Mouse (Mus musculus) stomach, embryonic 14.5 days (tissue): ENCODE measurements at regions not wholly inside any gene's neighbourhood (a gene's known extent, or its start where the extent isn't known, plus 50 kb on each side); places are given as distances from the start of the nearest gene placed in this dataset.
"Not testable (repeated sequence)": the region's sequence is repeated elsewhere in the genome, so short reads cannot be mapped to it uniquely, and the experiment has no call there.

ENCODE experiments used
- ATAC-seq: fragments of 200-750 bp; cut with Nextera tagmentation; 2 replicates; pipeline ENCODE4 v1.8.0; 2017; ENCODE audit warnings: low read depth, moderate TSS enrichment; ENCODE audit not compliant: insufficient number of reproducible peaks, insufficient read depth, low FRiP score
- H3K27ac ChIP-seq: fragments of 300-500 bp; sonication (generic); 2 replicates; pipeline ENCODE4 v1.5.1; 2014; ENCODE audit warnings: mild to moderate bottlenecking, low read length, moderate library complexity, mixed read lengths
- H3K27me3 ChIP-seq: fragments of 300-500 bp; sonication (generic); 2 replicates; pipeline ENCODE4 v1.6.1; 2014; ENCODE audit warnings: low read length, control low read depth, mixed read lengths; ENCODE audit not compliant: control insufficient read depth, insufficient read depth
- H3K36me3 ChIP-seq: fragments of 300-500 bp; sonication (generic); 2 replicates; pipeline ENCODE4 v1.6.1; 2014; ENCODE audit warnings: mild to moderate bottlenecking, control low read depth, low read length, moderate library complexity, mixed read lengths; ENCODE audit not compliant: control insufficient read depth, insufficient read depth
- H3K4me1 ChIP-seq: fragments of 300-500 bp; sonication (generic); 2 replicates; pipeline ENCODE4 v1.6.1; 2014; ENCODE audit warnings: low read length, control low read depth, mixed read lengths; ENCODE audit not compliant: control insufficient read depth, insufficient read depth
- H3K4me2 ChIP-seq: fragments of 300-500 bp; sonication (generic); replicated peaks from 2 replicates; pipeline ENCODE4 v1.6.1; 2014; ENCODE audit warnings: low read depth, low read length, control low read depth
- H3K4me3 ChIP-seq: fragments of 300-500 bp; sonication (generic); 2 replicates; pipeline ENCODE4 v1.5.1; 2014; ENCODE audit warnings: low read depth, low read length, control low read depth
- H3K9ac ChIP-seq: fragments of 300-500 bp; sonication (generic); replicated peaks from 2 replicates; pipeline ENCODE4 v1.6.1; 2014; ENCODE audit warnings: low read depth, mild to moderate bottlenecking, control low read depth, low read length, moderate library complexity, mixed read lengths
- H3K9me3 ChIP-seq: fragments of 300-500 bp; sonication (generic); 2 replicates; pipeline ENCODE4 v1.6.1; 2016; ENCODE audit warnings: low read depth, low read length, control low read depth; ENCODE audit not compliant: control insufficient read depth
- WGBS: fragments of 180-500 bp; shearing (Covaris S2); extraction: QIAGEN DNeasy Blood & Tissue Kit; methylation state at CpG from one replicate; pipeline ENCODE4 v1.1.7; 2014; 5-methylcytosine and 5-hydroxymethylcytosine counted together

DNA sequence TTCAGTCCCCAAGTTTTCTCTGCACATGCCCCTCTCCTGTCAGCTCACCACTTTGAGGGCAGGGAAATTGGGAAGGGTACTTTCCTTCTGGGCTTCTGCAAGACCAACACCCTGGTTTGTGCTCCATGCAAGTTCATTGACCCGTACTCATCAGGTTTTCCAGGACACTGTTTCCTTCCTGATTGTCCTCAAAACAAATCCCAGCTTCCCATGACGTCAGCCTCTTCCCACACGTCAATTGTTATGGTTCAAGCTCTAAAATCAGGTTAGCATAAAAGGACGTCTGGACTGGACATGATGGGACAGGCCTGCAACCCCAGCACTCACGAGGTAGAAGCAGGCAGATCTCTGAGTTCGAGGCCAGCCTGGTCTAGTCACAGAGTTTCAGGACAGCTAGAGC is 84.3 kb upstream of the Cep85l start:
- Histone ChIP-seq H3K9ac (no peak overlapping the region), H3K9me3 (no peaks in the 10 kb centered on the region), H3K27ac (no peak overlapping the region), H3K27me3 (no peaks in the 10 kb centered on the region), H3K4me3 (no peak overlapping the region), H3K36me3 (no peaks in the 10 kb centered on the region), H3K4me2 (no peak overlapping the region), H3K4me1 (peaks cover 14% of the 10 kb centered on the region; the same call in 1 of the 2 replicates)
- 74% methylated on average over 6 of the region's 6 CpGs for WGBS
- ATAC-seq: no peak

DNA sequence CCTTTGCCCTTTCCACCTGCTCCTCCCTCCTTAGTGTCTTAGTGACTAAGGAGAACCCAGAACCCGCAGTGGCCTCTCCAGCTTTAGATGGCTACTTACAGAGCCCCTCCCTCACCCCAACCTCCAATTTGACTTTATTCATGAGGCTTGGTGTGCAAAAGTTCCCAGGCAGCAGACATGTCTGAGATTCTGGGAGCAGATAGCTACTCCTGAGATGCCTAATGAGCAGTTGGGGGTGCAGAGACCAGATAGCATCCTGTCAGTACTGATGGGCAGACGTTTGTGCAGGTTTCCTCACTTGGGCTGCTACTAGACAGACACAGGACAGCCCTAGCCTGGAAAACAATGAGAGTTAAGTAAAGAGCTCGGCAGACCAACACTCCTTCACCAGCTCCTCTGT is 83.7 kb upstream of the Cep85l start:
- ATAC-seq: no peak
- no peaks in the 10 kb centered on the region for H3K36me3 ChIP-seq
- H3K27me3 ChIP-seq: no peaks in the 10 kb centered on the region
- H3K4me2 ChIP-seq: no peak overlapping the region
- peaks cover 14% of the 10 kb centered on the region; the same call in 1 of the 2 replicates for H3K4me1 ChIP-seq
- H3K27ac ChIP-seq: no peak overlapping the region
- no peak overlapping the region for H3K9ac ChIP-seq
- H3K4me3 ChIP-seq: no peak overlapping the region
- no peaks in the 10 kb centered on the region for H3K9me3 ChIP-seq
- 49% methylated on average over 3 of the region's 3 CpGs for WGBS

DNA sequence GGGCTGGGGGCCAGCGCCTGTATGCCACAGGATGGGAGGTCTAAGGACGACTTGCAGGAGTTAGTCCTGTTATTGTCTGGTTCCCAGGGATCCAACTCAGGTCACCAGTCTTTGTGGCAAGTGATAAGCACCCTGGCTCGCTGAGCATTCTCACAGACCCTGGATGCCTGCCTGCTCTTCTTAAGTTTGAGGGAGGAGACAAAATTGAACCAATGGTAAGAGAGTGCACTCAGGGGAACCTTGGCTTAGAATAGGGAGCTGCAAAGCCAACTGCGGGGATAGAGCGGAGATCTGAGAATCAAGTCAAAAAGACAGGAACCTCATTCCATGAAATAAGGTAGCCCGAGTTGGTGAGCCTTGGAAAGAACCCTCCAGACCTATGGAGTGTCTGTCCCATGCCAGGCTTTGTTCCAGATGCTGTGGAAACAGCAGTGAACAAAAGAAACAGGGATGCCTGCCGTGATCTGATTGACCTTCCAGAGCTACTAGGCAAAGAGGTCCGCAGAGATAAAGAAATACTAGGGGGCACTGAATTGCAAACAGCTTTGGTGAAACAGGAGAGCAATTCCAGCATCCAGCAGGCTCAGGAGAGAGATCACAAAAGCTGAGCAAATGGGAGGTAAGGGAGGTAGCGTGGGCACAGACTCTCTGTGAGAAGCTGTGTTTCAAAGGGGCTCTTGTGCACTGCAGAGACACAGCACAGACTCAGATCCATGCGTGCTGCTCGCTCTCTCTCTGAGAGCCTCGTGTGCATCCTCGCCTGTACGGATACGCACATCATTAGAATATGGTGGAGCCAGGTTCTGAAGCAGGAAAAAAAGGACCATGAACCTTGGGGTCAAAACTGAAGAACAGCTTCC is 82.9 kb upstream of the Cep85l start:
- Histone ChIP-seq H3K36me3 (no peaks in the 10 kb centered on the region), H3K27me3 (no peaks in the 10 kb centered on the region), H3K9me3 (no peaks in the 10 kb centered on the region), H3K9ac (no peak overlapping the region), H3K4me1 (peaks cover 14% of the 10 kb centered on the region; the same call in 1 of the 2 replicates), H3K4me2 (no peak overlapping the region), H3K4me3 (no peak overlapping the region), H3K27ac (no peak overlapping the region)
- no peak for ATAC-seq
- 57% methylated on average over 15 of the region's 15 CpGs for WGBS

DNA sequence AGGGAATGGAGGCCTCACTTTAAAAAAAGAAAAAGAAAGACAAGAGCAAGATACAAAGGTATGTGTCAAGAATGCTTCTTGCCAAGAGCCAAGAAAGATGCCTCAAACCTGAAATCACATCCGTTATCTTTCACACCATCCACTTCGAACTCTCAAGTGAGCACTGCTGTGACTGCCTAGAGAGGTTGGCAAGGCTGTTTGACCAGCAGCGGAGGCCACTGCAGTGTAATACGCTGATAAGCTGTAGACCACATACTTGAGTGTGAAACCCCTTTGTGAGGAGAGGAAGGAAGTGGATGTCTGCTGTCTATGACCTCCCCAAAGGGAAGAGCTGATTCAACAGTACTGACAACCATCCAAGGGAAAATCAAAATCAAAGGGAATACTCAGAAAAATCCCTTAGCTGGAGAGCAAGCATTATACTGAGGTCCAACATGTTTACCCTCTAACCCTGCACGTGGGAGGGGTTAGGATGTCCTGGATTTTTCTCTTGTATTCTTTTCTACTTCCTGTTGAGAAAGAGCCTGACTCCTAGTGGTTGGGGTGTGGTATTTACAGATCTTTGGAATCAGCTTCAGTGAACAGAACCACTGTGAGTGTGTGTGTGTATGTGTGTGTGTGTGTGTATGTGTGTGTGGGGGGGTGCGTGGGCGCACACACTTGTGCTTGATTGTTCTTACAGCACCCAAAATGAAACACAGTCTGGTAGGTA is 81.5 kb upstream of the Cep85l start:
- no peak overlapping the region for H3K4me3 ChIP-seq
- H3K9me3 ChIP-seq: no peaks in the 10 kb centered on the region
- no peak overlapping the region for H3K27ac ChIP-seq
- no peaks in the 10 kb centered on the region for H3K36me3 ChIP-seq
- H3K9ac ChIP-seq: no peak overlapping the region
- 84% methylated on average over 7 of the region's 7 CpGs for WGBS
- H3K27me3 ChIP-seq: no peaks in the 10 kb centered on the region
- H3K4me1 ChIP-seq: peaks cover 9% of the 10 kb centered on the region; the same call in 1 of the 2 replicates
- ATAC-seq: no peak
- no peak overlapping the region for H3K4me2 ChIP-seq

DNA sequence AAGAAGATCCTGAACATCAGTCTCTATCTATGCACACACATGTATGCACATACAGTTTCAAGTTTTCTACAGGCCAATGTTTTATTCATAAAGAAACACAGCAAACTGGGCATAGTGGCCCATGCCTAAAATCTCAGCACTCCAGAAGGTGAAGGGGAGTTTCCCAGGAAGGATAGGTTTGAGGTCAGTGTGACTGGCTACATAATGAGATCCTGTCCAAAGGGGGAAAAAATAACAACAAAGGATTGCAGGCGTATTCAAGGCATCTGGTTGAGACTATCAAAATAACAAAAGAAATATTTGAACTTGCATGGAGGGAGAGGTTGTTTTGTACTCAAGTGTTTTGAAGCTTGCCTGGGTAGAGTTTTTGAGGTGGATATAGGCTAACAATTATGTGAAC is 80.0 kb upstream of the Cep85l start:
- not testable (repeated sequence) for H3K4me3 ChIP-seq
- WGBS: 84% methylated on average over 1 of the region's 1 CpGs

DNA sequence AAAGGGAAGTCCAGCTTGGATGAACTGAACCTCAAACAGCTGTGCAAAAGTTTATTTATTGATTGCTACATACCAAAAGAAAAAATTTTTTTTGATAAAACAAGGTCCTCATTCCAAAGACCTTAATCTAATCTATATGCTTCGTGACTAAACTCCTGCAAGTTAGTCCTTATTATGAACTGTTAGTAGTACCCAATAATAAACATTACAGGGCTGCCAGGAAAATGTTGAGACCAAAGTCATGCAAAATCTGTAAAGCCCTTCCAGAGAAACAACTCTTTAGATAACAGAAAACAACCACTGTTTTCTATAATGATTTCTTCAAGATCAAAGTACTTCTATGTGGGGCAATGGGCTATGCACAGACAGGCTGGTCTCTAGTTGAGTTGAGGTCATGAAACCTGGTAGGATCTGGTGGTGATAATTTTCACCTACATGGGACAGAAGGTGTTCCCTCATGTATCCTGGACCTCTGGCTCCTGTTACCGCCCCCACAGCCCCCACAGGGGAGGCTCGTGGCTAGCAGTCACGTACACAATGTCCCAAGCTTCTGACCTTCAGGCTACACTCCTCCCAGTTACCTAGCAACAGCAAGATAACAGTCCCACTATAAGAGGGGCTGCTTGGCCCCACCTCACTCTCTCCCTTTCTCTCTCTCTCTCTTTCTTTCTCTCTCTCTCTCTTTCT is 76.4 kb upstream of the Cep85l start:
- Histone ChIP-seq H3K9ac (no peak overlapping the region), H3K9me3 (no peaks in the 10 kb centered on the region), H3K4me2 (no peak overlapping the region), H3K4me1 (no peaks in the 10 kb centered on the region), H3K4me3 (no peak overlapping the region), H3K27me3 (no peaks in the 10 kb centered on the region), H3K36me3 (no peaks in the 10 kb centered on the region), H3K27ac (no peak overlapping the region)
- ATAC-seq: no peak
- WGBS: 50% methylated on average over 4 of the region's 4 CpGs

More for the DNA sequence above, 80.0 kb upstream of the Cep85l start:
- not testable (repeated sequence) for H3K4me2 ChIP-seq, H3K9ac ChIP-seq, H3K27me3 ChIP-seq, H3K36me3 ChIP-seq, H3K27ac ChIP-seq, H3K9me3 ChIP-seq, H3K4me1 ChIP-seq, ATAC-seq

DNA sequence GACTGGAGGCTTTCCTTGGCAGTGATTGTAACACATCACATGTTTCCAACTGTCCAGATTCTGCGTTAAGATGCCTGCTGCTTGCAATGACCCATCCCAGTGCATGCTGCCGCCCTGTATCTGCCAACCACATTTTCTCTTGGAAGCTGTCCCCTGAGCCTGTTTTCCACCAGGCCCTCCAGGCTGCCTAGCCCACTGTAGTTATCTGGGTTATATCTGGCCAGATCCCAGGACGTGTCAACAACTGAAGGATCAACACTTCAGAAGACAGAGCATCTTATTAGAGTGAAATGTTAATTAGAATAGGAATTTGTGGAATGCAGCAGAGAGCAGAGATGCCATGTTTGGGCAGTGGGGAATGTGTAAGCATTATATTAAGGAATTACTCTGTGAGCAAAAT is 65.0 kb upstream of the Cep85l start:
- Histone ChIP-seq H3K9ac (no peak overlapping the region), H3K27ac (no peak overlapping the region), H3K9me3 (no peaks in the 10 kb centered on the region), H3K27me3 (no peaks in the 10 kb centered on the region), H3K4me3 (no peak overlapping the region), H3K36me3 (no peaks in the 10 kb centered on the region), H3K4me1 (no peaks in the 10 kb centered on the region), H3K4me2 (no peak overlapping the region)
- ATAC-seq: no peak
- 37% methylated on average over 3 of the region's 3 CpGs for WGBS

DNA sequence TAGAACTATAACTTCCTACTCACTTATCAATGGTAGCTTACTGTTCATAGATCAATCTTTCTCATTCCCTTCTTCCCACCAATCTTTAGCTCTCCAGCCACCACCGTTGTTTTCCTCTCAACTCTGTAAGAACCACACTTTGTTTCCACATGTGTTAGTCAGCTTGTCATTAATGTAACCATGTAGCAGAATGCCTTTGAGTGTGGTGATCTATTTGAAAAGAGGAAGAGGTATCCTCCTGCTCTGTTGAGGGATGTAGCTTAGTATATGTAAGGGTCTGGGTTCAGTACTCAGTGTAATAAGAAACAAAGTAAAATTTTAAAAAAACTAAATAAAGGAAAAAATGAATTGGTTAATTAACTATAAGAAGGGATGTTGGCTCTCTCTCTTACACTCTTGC is 63.7 kb upstream of the Cep85l start:
- no peaks in the 10 kb centered on the region for H3K36me3 ChIP-seq
- H3K4me1 ChIP-seq: no peaks in the 10 kb centered on the region
- 83% methylated on average over 1 of the region's 1 CpGs for WGBS
- no peak for ATAC-seq
- H3K4me3 ChIP-seq: no peak overlapping the region
- no peak overlapping the region for H3K9ac ChIP-seq
- no peak overlapping the region for H3K27ac ChIP-seq
- H3K9me3 ChIP-seq: no peaks in the 10 kb centered on the region
- no peak overlapping the region for H3K4me2 ChIP-seq
- no peaks in the 10 kb centered on the region for H3K27me3 ChIP-seq
